Mouse (Mus musculus) brain, embryonic 14.5 days (tissue): ENCODE results near the gene Got1.

Experiments used
- CTCF ChIP-seq: fragments of 200-500 bp; IDR thresholded peaks from 2 replicates; pipeline ENCODE4 v1.5.1; 2012; ENCODE audit warnings: inconsistent platforms, mild to moderate bottlenecking, moderate library complexity, borderline replicate concordance; ENCODE audit not compliant: insufficient read depth, insufficient read length; ENCODE audit errors: extremely low read depth
- POLR2A ChIP-seq: fragments of 200-500 bp; IDR thresholded peaks from 2 replicates; pipeline ENCODE4 v1.6.1; 2012; ENCODE audit warnings: mild to moderate bottlenecking, inconsistent platforms, borderline replicate concordance; ENCODE audit not compliant: poor library complexity, insufficient read depth, insufficient read length, severe bottlenecking; ENCODE audit errors: extremely low read depth

DNA sequence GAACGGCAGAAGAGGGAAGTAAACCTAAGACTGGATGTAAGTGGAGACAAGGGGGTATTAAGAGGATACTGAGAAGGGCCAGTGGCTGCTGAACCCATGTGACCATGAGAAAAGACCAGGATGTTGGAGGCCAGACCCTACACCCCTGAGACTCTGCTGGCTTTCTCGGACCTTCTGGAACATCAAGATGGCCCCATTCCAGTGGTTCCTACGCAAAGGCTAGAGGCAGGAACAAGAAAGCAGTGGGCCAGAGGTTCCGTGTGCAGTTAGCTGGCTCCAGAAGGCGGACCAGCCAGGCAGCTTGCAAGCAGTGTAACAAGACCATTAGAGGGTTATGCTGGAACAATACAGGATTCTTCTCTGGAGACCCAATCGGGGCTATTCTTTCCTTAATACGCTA is 27.0 kb downstream of the Got1 start:
- TF ChIP-seq CTCF (no peak), POLR2A (no peak)
